Mouse (Mus musculus) CH12.LX (cell line): ENCODE measurements around the gene Fam19a5. TPM values are rescaled to one million over a fixed set of nuclear protein-coding genes. Genes with fewer than 3 reads are reported as not detected.

Experiments used
- DNase-seq: peaks from one replicate; pipeline ENCODE4 v3.0.0-alpha.2; 2013; ENCODE audit errors: extremely low read depth
- H3K27ac ChIP-seq: 2 replicates; pipeline ENCODE4 v1.5.1; 2012; ENCODE audit warnings: low read depth, mild to moderate bottlenecking, control low read depth, moderate library complexity; ENCODE audit not compliant: insufficient read depth
- H3K27me3 ChIP-seq: replicated peaks from 2 replicates; pipeline ENCODE3; 2012; ENCODE audit warnings: inconsistent platforms
- H3K36me3 ChIP-seq, 2 experiments: replicated peaks in 1 of 2; 2 replicates each; pipeline versions ENCODE3 to v1.6.1; 2012; ENCODE audit warnings: inconsistent platforms in 1 of 2, low read length in 1 of 2, mild to moderate bottlenecking in 1 of 2, mixed read lengths in 1 of 2, moderate library complexity in 1 of 2; ENCODE audit not compliant: control insufficient read depth in 1 of 2, insufficient read depth in 1 of 2
- H3K4me1 ChIP-seq, 2 experiments: 2 replicates each; pipeline ENCODE4 v1.6.1; 2012; ENCODE audit warnings: inconsistent platforms in 1 of 2, moderate library complexity in 1 of 2; ENCODE audit not compliant: insufficient read depth in 2 of 2, control insufficient read depth in 1 of 2
- H3K4me2 ChIP-seq: 2 replicates; pipeline ENCODE4 v1.6.1; 2012; ENCODE audit warnings: low read depth, mild to moderate bottlenecking, control low read depth; ENCODE audit not compliant: poor library complexity, insufficient read depth, severe bottlenecking
- H3K4me3 ChIP-seq, 3 experiments: fragments of 150-350 bp in 1 of 3; sonication (generic) in 1 of 3; replicated peaks in 1 of 3; 2 replicates each; pipeline versions ENCODE3 to v1.5.1; 2011 to 2012; ENCODE audit warnings: low read depth in 2 of 3, low read length in 2 of 3, mild to moderate bottlenecking in 2 of 3, moderate library complexity in 2 of 3, control low read depth in 1 of 3, improper control_type of control experiment in 1 of 3, inconsistent platforms in 1 of 3, mixed read lengths in 1 of 3; ENCODE audit not compliant: poor library complexity in 1 of 3
- H3K79me2 ChIP-seq: replicated peaks from 2 replicates; pipeline ENCODE4 v1.6.1; 2012; ENCODE audit warnings: mild to moderate bottlenecking, moderate library complexity; ENCODE audit not compliant: control insufficient read depth, poor library complexity, insufficient read depth, severe bottlenecking; ENCODE audit errors: extremely low read depth
- H3K9ac ChIP-seq: 2 replicates; pipeline ENCODE4 v1.6.1; 2012; ENCODE audit warnings: low read depth, mild to moderate bottlenecking, control low read depth, moderate library complexity; ENCODE audit not compliant: insufficient read depth
- H3K9me3 ChIP-seq: replicated peaks from 2 replicates; pipeline ENCODE3; 2012; ENCODE audit warnings: low read length, inconsistent platforms, mixed read lengths
- BHLHE40 ChIP-seq: IDR thresholded peaks from 2 replicates; pipeline ENCODE4 v1.6.1; 2011; ENCODE audit warnings: mild to moderate bottlenecking, low read depth, low read length, improper control_type of control experiment
- CHD1 ChIP-seq: IDR thresholded peaks from 2 replicates; pipeline ENCODE4 v1.6.1; 2012; ENCODE audit warnings: low read depth, low read length, improper control_type of control experiment, inconsistent platforms
- ETS1 ChIP-seq: conservative IDR thresholded peaks from 2 replicates; pipeline ENCODE4 v1.6.1; 2012; ENCODE audit warnings: low read depth, mild to moderate bottlenecking, inconsistent platforms, low read length, improper control_type of control experiment, moderate library complexity
- IRF4 ChIP-seq: IDR thresholded peaks from 2 replicates; pipeline ENCODE4 v1.6.1; 2014; ENCODE audit warnings: low read depth, mild to moderate bottlenecking, inconsistent platforms, low read length, improper control_type of control experiment
- JUN ChIP-seq: IDR thresholded peaks from 2 replicates; pipeline ENCODE4 v1.6.1; 2011; ENCODE audit warnings: low read depth, mild to moderate bottlenecking, low read length, improper control_type of control experiment, moderate library complexity; ENCODE audit not compliant: insufficient read depth
- JUND ChIP-seq: conservative IDR thresholded peaks from 2 replicates; pipeline ENCODE4 v1.6.1; 2011; ENCODE audit warnings: low read depth, low read length, improper control_type of control experiment
- MAFK ChIP-seq: IDR thresholded peaks from 2 replicates; pipeline ENCODE4 v1.6.1; 2011; ENCODE audit warnings: low read length, improper control_type of control experiment; ENCODE audit not compliant: insufficient replicate concordance
- MXI1 ChIP-seq: IDR thresholded peaks from 2 replicates; pipeline ENCODE4 v1.6.1; 2011; ENCODE audit warnings: mild to moderate bottlenecking, low read depth, low read length, improper control_type of control experiment
- MYC ChIP-seq: IDR thresholded peaks from 2 replicates; pipeline ENCODE4 v1.6.1; 2011; ENCODE audit warnings: low read depth, mild to moderate bottlenecking, improper control_type of control experiment, low read length
- NRF1 ChIP-seq: IDR thresholded peaks from 2 replicates; pipeline ENCODE4 v1.6.1; 2014; ENCODE audit warnings: low read depth, mild to moderate bottlenecking, inconsistent platforms, low read length, improper control_type of control experiment, moderate library complexity
- PAX5 ChIP-seq: IDR thresholded peaks from 2 replicates; pipeline ENCODE4 v1.6.1; 2012; ENCODE audit warnings: low read length, inconsistent platforms, mixed read lengths
- POLR2A ChIP-seq: IDR thresholded peaks from 2 replicates; pipeline ENCODE4 v1.6.1; 2011; ENCODE audit warnings: low read depth, mild to moderate bottlenecking, improper control_type of control experiment, low read length
- POLR2AphosphoS2 ChIP-seq: IDR thresholded peaks from 2 replicates; pipeline ENCODE4 v1.6.1; 2011; ENCODE audit warnings: low read depth, low read length, improper control_type of control experiment
- SMC3 ChIP-seq: IDR thresholded peaks from 2 replicates; pipeline ENCODE4 v1.6.1; 2011; ENCODE audit warnings: low read depth, low read length, improper control_type of control experiment
- TCF12 ChIP-seq: IDR thresholded peaks from 2 replicates; pipeline ENCODE4 v1.6.1; 2014; ENCODE audit warnings: low read depth, mild to moderate bottlenecking, inconsistent platforms, low read length, improper control_type of control experiment
- UBTF ChIP-seq: IDR thresholded peaks from 2 replicates; pipeline ENCODE4 v1.6.1; 2012; ENCODE audit warnings: low read depth, mild to moderate bottlenecking, inconsistent platforms, low read length, improper control_type of control experiment, moderate library complexity
- USF1 ChIP-seq: IDR thresholded peaks from 2 replicates; pipeline ENCODE4 v1.6.1; 2014; ENCODE audit warnings: low read depth, mild to moderate bottlenecking, inconsistent platforms, low read length, improper control_type of control experiment
- ZMIZ1 ChIP-seq: IDR thresholded peaks from 2 replicates; pipeline ENCODE4 v1.6.1; 2012; ENCODE audit warnings: low read depth, mild to moderate bottlenecking, inconsistent platforms, low read length, improper control_type of control experiment
- dilution Hi-C: fragments of 300-500 bp; cut with MboI; formaldehyde crosslinking; loops from 2 replicates; pipeline ENCODE4 v1.14.3; 2020; ENCODE audit warnings: low sequenced_read_pairs; ENCODE audit not compliant: extremely low pct_unique_long_range_greater_than_20kb, extremely low pct_ligation_motif_present
- in situ Hi-C: fragments of 300-500 bp; cut with MboI; formaldehyde crosslinking; loops from 3 replicates; pipeline ENCODE4 v1.14.3; 2019; ENCODE audit warnings: low sequenced_read_pairs, low pct_ligation_motif_present, low pct_unique_long_range_greater_than_20kb, mixed read lengths
- polyA plus RNA-seq: library from polyadenylated mRNA; unstranded; fragments of >175 nt; gene quantifications from 2 replicates; pipeline ENCODE4 v1.2.1, GENCODE M21; 2012; ENCODE audit warnings: low read depth; ENCODE audit not compliant: insufficient read length
- total RNA-seq, 2 experiments: library from RNA; depleted of rRNA; stranded (reverse); fragments of 300-350 nt in 1 of 2; fragments of >200 nt in 1 of 2; gene quantifications; 2 replicates each; pipeline ENCODE4 v1.2.3; 2012 to 2014

The Fam19a5 gene
- total and polyA plus RNA-seq, 3 experiments, result not detected

DNA sequence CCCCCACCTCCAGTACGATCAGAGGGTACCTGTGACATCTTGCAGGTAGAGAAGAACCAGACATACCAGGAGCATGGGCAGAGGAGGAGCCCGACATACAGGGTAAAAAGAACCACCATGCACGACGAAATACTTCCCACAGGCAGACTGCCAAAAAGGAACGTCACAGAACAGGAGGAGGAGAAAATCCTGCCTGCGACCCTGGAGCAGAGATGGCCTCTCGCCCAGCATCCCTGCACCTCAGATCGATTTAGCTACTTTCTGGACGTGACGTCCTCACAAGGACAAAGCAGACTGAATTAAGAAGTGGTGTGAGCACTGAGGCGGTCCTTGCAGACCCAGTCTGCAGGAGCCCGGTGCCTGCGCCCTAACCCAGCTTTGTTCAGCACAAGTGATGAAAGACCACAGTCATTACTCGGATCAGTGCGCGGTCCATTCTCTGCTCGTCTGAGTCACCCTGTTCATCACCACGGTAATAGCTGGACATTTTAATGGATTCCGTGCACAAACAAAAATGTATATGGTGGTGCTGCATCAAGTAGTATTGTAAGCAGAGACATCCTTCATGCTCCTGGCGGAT is 182.6 kb downstream of the Fam19a5 start:
- no peaks in the 10 kb centered on the region for H3K79me2 ChIP-seq
- TF ChIP-seq MYC (no peak), PAX5 (no peak), ETS1 (no peak)
- no peak overlapping the region for H3K9ac ChIP-seq
- no peak overlapping the region for H3K4me2 ChIP-seq
- in situ Hi-C loops, result no loop called here
- H3K27ac ChIP-seq, result no peak overlapping the region
- H3K4me1 ChIP-seq, result no peaks in the 10 kb centered on the region
- no peaks in the 10 kb centered on the region for H3K27me3 ChIP-seq
- no peaks in the 10 kb centered on the region for H3K36me3 ChIP-seq
- dilution Hi-C loops, result no loop called here
- no peak for DNase-seq
- peaks cover 94% of the 10 kb centered on the region for H3K9me3 ChIP-seq
- no peak overlapping the region for H3K4me3 ChIP-seq

DNA sequence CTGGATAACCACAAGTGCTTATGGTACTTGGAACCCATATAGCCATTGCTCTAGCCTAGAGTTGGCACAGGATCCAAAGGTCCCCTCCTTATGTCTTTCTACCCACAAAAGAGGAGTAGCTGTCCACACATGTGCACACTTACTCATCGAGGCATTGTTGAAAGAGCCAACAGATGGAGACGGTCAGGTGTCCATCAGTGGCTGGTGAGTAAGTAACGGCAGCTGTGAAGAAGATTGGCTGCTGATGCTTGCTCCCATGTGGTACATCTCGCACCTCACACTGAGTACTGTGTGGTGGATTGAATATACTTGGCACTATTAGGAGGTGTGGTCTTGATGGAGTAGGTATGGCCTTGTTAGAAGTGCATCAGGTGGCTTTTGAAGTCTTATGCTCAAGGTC is 192.2 kb downstream of the Fam19a5 start:
- Histone ChIP-seq H3K79me2 (no peaks in the 10 kb centered on the region), H3K4me2 (no peak overlapping the region), H3K9ac (no peak overlapping the region), H3K27me3 (no peaks in the 10 kb centered on the region), H3K4me3 (no peak overlapping the region), H3K36me3 (no peaks in the 10 kb centered on the region), H3K4me1 (no peaks in the 10 kb centered on the region), H3K9me3 (peaks cover 83% of the 10 kb centered on the region), H3K27ac (no peak overlapping the region)
- dilution Hi-C loops, result no loop called here
- TF ChIP-seq MXI1 (no peak), POLR2AphosphoS2 (no peak), POLR2A (no peak), MAFK (no peak), SMC3 (no peak), JUN (no peak), UBTF (no peak), TCF12 (no peak), NRF1 (no peak), CHD1 (no peak), IRF4 (no peak), ETS1 (no peak), ZMIZ1 (no peak), USF1 (no peak), JUND (no peak), BHLHE40 (no peak)
- DNase-seq, result no peak
- in situ Hi-C loops, result no loop called here
